In genomic region chr9:89264571-89264970, GRCm38 (mm10) we compare ENCODE assay signal across 34 mouse cellular contexts.
"Had no signal": no experiment of that assay in that cellular context is flagged by ENCODE, and none has a peak within 500 bp of the region (broad histone marks: within the 10 kb centered on the region; RNA-seq: fewer than 3 reads in every experiment).

No protein-coding gene starts in this region.

- H3K4me1 ChIP-seq: heart, embryonic 10.5 days; heart, embryonic 12.5 days; heart, embryonic 13.5 days; heart, embryonic 15.5 days; hindbrain, embryonic 10.5 days; hindbrain, embryonic 12.5 days; hindbrain, embryonic 13.5 days; hindbrain, embryonic 15.5 days; intestine, embryonic 15.5 days; kidney, embryonic 15.5 days had no signal

- H3K27me3 ChIP-seq: heart, embryonic 12.5 days; heart, embryonic 13.5 days; heart, embryonic 15.5 days; hindbrain, embryonic 12.5 days; hindbrain, embryonic 13.5 days; hindbrain, embryonic 15.5 days; intestine, embryonic 15.5 days; kidney, embryonic 15.5 days had no signal

- H3K36me3 ChIP-seq: heart, embryonic 10.5 days; heart, embryonic 12.5 days; heart, embryonic 13.5 days; heart, embryonic 15.5 days; hindbrain, embryonic 10.5 days; hindbrain, embryonic 12.5 days; hindbrain, embryonic 13.5 days; hindbrain, embryonic 15.5 days; intestine, embryonic 15.5 days; kidney, embryonic 15.5 days had no signal

- DNase-seq: heart, postnatal 10 days; heart, postnatal 14 days; heart, postnatal 36 days; kidney, adult 11 months; kidney, adult 18-20 months; kidney, adult 2 months; kidney, adult 8-10 months; kidney, adult 9 months; kidney, postnatal 10 days; kidney, postnatal 14 days; kidney, postnatal 25 days; kidney, postnatal 36 days; kidney, postnatal 4 days; layer of hippocampus, adult 9-11 months; layer of hippocampus, postnatal 36 days had no signal

- H3K4me2 ChIP-seq: heart, embryonic 11.5 days; heart, embryonic 12.5 days; heart, embryonic 13.5 days; heart, embryonic 15.5 days; hindbrain, embryonic 12.5 days; hindbrain, embryonic 13.5 days; hindbrain, embryonic 14.5 days; hindbrain, embryonic 15.5 days; intestine, embryonic 15.5 days; kidney, embryonic 15.5 days had no signal

- H3K9ac ChIP-seq: heart, embryonic 12.5 days; heart, embryonic 13.5 days; heart, embryonic 15.5 days; hindbrain, embryonic 12.5 days; hindbrain, embryonic 13.5 days; hindbrain, embryonic 14.5 days; hindbrain, embryonic 15.5 days; intestine, embryonic 15.5 days; kidney, embryonic 15.5 days had no signal

- H3K9me3 ChIP-seq: heart, embryonic 10.5 days; heart, embryonic 12.5 days; heart, embryonic 15.5 days; hindbrain, embryonic 10.5 days; hindbrain, embryonic 12.5 days; hindbrain, embryonic 13.5 days; hindbrain, embryonic 15.5 days; intestine, embryonic 15.5 days had no signal

- ATAC-seq: hindbrain, embryonic 16.5 days; hindbrain, postnatal 0 days; inflammation-experienced regulatory T-cells, adult 6 months; intestine, embryonic 15.5 days; intestine, embryonic 16.5 days; intestine, postnatal 0 days had no signal

- H3K27ac ChIP-seq: heart, embryonic 10.5 days; heart, embryonic 13.5 days; heart, embryonic 15.5 days; hindbrain, embryonic 10.5 days; hindbrain, embryonic 12.5 days; hindbrain, embryonic 13.5 days; hindbrain, embryonic 14.5 days; hindbrain, embryonic 15.5 days; hindbrain, postnatal 0 days; intestine, embryonic 15.5 days; kidney, embryonic 15.5 days; kidney, postnatal 0 days; layer of hippocampus, adult 2 months had no signal

- H3K4me3 ChIP-seq: heart, embryonic 10.5 days; heart, embryonic 12.5 days; heart, embryonic 13.5 days; heart, embryonic 15.5 days; hindbrain, embryonic 10.5 days; hindbrain, embryonic 12.5 days; hindbrain, embryonic 13.5 days; hindbrain, embryonic 15.5 days; intestine, embryonic 15.5 days; kidney, embryonic 15.5 days; layer of hippocampus, adult 2 months had no signal
